Mouse (Mus musculus) spleen, adult 2 months (tissue): ENCODE results near the gene Apobr. TPM values are rescaled to one million over a fixed set of nuclear protein-coding genes. Genes with fewer than 3 reads are reported as not detected.
A peak's percentile ranks its signal among the peaks of the same experiment; 100 is the strongest.

ENCODE experiments used
- DNase-seq, 2 experiments: peaks; one replicate each; pipeline versions ENCODE4 v3.0.0 to v3.0.0-alpha.2; 2012 to 2021; ENCODE audit warnings: low spot score in 2 of 2, low read depth in 1 of 2
- H3K27ac ChIP-seq: fragments of 200-500 bp; 2 replicates; pipeline ENCODE4 v1.5.1; 2012; ENCODE audit warnings: low read length, inconsistent platforms; ENCODE audit not compliant: insufficient read depth
- H3K27me3 ChIP-seq: fragments of 200-500 bp; 2 replicates; pipeline ENCODE4 v1.6.1; 2012; ENCODE audit warnings: mild to moderate bottlenecking, moderate library complexity, low read length, inconsistent platforms; ENCODE audit not compliant: control insufficient read depth, insufficient read depth
- H3K36me3 ChIP-seq: fragments of 200-500 bp; 2 replicates; pipeline ENCODE4 v1.6.1; 2012; ENCODE audit warnings: mild to moderate bottlenecking, low read length, inconsistent platforms; ENCODE audit not compliant: control insufficient read depth, insufficient read depth
- H3K4me1 ChIP-seq: fragments of 200-500 bp; 2 replicates; pipeline ENCODE4 v1.6.1; 2011; ENCODE audit warnings: inconsistent platforms; ENCODE audit not compliant: control insufficient read depth, insufficient read depth, insufficient read length
- H3K4me3 ChIP-seq: fragments of 200-500 bp; 2 replicates; pipeline ENCODE4 v1.5.1; 2011; ENCODE audit warnings: mild to moderate bottlenecking, inconsistent platforms; ENCODE audit not compliant: insufficient read depth, insufficient read length; ENCODE audit errors: extremely low read depth
- CTCF ChIP-seq: fragments of 200-500 bp; IDR thresholded peaks from 2 replicates; pipeline ENCODE4 v1.5.1; 2011; ENCODE audit warnings: mild to moderate bottlenecking, inconsistent platforms; ENCODE audit not compliant: insufficient read depth, insufficient read length, insufficient replicate concordance; ENCODE audit errors: extremely low read depth
- POLR2A ChIP-seq: fragments of 200-500 bp; IDR thresholded peaks from 2 replicates; pipeline ENCODE4 v1.6.1; 2011; ENCODE audit warnings: low read depth, low read length, inconsistent platforms
- WGBS: fragments of 180-500 bp; shearing (Covaris S2); methylation state at CpG from one replicate; pipeline ENCODE4 v1.1.7; 2018; 5-methylcytosine and 5-hydroxymethylcytosine counted together
- polyA plus RNA-seq: library from polyadenylated mRNA; depleted of rRNA; stranded (reverse); fragments of >200 nt; gene quantifications from 2 replicates; pipeline ENCODE4 v1.2.3, GENCODE M21; 2012; rRNA removed

Apobr gene
- polyA plus RNA-seq, 1 experiment = 13.6 TPM

GRCm38 (mm10) chr7:126625807-126626600, 41.3 kb downstream of the Apobr start:
- DNase-seq = no peak
- H3K27me3 ChIP-seq = no peaks in the 10 kb centered on the region
- H3K27ac ChIP-seq = peak overlapping the region; percentile 66
- H3K4me1 ChIP-seq = no peaks in the 10 kb centered on the region; the same call in 1 of the 2 replicates
- no peak overlapping the region for H3K4me3 ChIP-seq
- TF ChIP-seq POLR2A = no peak
- no peaks in the 10 kb centered on the region for H3K36me3 ChIP-seq
- WGBS = 87% methylated on average over 3 of the region's 3 CpGs

- Histone ChIP-seq H3K36me3 (no peaks in the 10 kb centered on the region), H3K4me1 (no peaks in the 10 kb centered on the region; the same call in 1 of the 2 replicates), H3K27ac (peak overlapping the region; percentile 23; the same call in 1 of the 2 replicates), H3K27me3 (no peaks in the 10 kb centered on the region), H3K4me3 (no peak overlapping the region)
- DNase-seq = no peak
- WGBS = 78% methylated on average over 6 of the region's 6 CpGs
- TF ChIP-seq POLR2A (no peak), CTCF (no peak)
These were observed 43.4 kb downstream of the Apobr start for GRCm38 (mm10) chr7:126628111-126628510.

- Histone ChIP-seq H3K4me1 (no peaks in the 10 kb centered on the region; the same call in 1 of the 2 replicates), H3K27ac (no peak overlapping the region), H3K27me3 (no peaks in the 10 kb centered on the region), H3K36me3 (no peaks in the 10 kb centered on the region), H3K4me3 (no peak overlapping the region)
- no peak for TF ChIP-seq CTCF
- no peak for TF ChIP-seq POLR2A
- WGBS = 24% methylated on average over 3 of the region's 3 CpGs
- DNase-seq = no peak
These were observed 45.2 kb downstream of the Apobr start for GRCm38 (mm10) chr7:126629915-126630314.

GRCm38 (mm10) chr7:126630824-126631518, 46.2 kb downstream of the Apobr start, which contains the start of gene Nupr1:
Gene Nupr1, minus strand, starts transcription at chr7:126630861.
- 93% methylated on average over 4 of the region's 4 CpGs for WGBS
- TF ChIP-seq CTCF = no peak
- no peak for TF ChIP-seq POLR2A
- Histone ChIP-seq H3K27ac (no peak within 1 kb of the TSS), H3K36me3 (no peaks in the 10 kb centered on the region), H3K27me3 (no peaks in the 10 kb centered on the region), H3K4me3 (no peak within 1 kb of the TSS), H3K4me1 (no peaks in the 10 kb centered on the region)
- no peak for DNase-seq

- no peaks in the 10 kb centered on the region for H3K36me3 ChIP-seq
- no peaks in the 10 kb centered on the region for H3K27me3 ChIP-seq
- no peak for DNase-seq
- no peaks in the 10 kb centered on the region for H3K4me1 ChIP-seq
- H3K27ac ChIP-seq = no peak overlapping the region
- WGBS = 62% methylated on average over 2 of the region's 2 CpGs
- H3K4me3 ChIP-seq = no peak overlapping the region
- no peak for TF ChIP-seq POLR2A
These were observed 47.7 kb downstream of the Apobr start for GRCm38 (mm10) chr7:126632478-126632877.

GRCm38 (mm10) chr7:126635375-126635774, 50.6 kb downstream of the Apobr start:
- no peak for DNase-seq
- no peak for TF ChIP-seq POLR2A
- TF ChIP-seq CTCF = no peak
- no peaks in the 10 kb centered on the region for H3K27me3 ChIP-seq
- no peak overlapping the region for H3K27ac ChIP-seq
- no peak overlapping the region for H3K4me3 ChIP-seq
- H3K4me1 ChIP-seq = no peaks in the 10 kb centered on the region
- H3K36me3 ChIP-seq = no peaks in the 10 kb centered on the region

- TF ChIP-seq POLR2A (no peak), CTCF (peak; percentile 54; the same call in 1 of the 2 replicates)
- Histone ChIP-seq H3K36me3 (no peaks in the 10 kb centered on the region), H3K4me1 (no peaks in the 10 kb centered on the region), H3K27me3 (no peaks in the 10 kb centered on the region), H3K4me3 (no peak overlapping the region), H3K27ac (no peak overlapping the region)
- DNase-seq = peak; percentile 26 to 41
- 17% methylated on average over 4 of the region's 4 CpGs for WGBS
These were observed 52.2 kb downstream of the Apobr start for GRCm38 (mm10) chr7:126636733-126637520.

Other genes with a start within 250 kb of the Apobr start
- 164 and 223 TPM in 2 replicates for gene Lat, start 215.4 kb upstream of the Apobr start, polyA plus RNA-seq
- gene Spns1, start 207.5 kb upstream of the Apobr start, polyA plus RNA-seq = 115 and 208 TPM in 2 replicates
- 9.0 and 10.7 TPM in 2 replicates for gene Nfatc2ip, start 188.2 kb upstream of the Apobr start, polyA plus RNA-seq
- 268 and 290 TPM in 2 replicates for gene Cd19, start 170.1 kb upstream of the Apobr start, polyA plus RNA-seq
- 60.3 and 73.9 TPM in 2 replicates for gene Rabep2, start 156.2 kb upstream of the Apobr start, polyA plus RNA-seq
- 2.4 and 2.6 TPM in 2 replicates for gene Atp2a1, start 121.8 kb upstream of the Apobr start, polyA plus RNA-seq
- 53.4 and 67.4 TPM in 2 replicates for gene Sh2b1, start 109.5 kb upstream of the Apobr start, polyA plus RNA-seq
- gene Tufm, start 97.6 kb upstream of the Apobr start, polyA plus RNA-seq = 51.8 and 58.1 TPM in 2 replicates
- 208 and 311 TPM in 2 replicates for gene Atxn2l, start 81.5 kb upstream of the Apobr start, polyA plus RNA-seq
- 61.0 and 64.7 TPM in 2 replicates for gene Eif3c, start 18.5 kb upstream of the Apobr start, polyA plus RNA-seq
- 105 and 118 TPM in 2 replicates for gene Cln3, start 875 bp downstream of the Apobr start, polyA plus RNA-seq
- gene Il27, start 10.0 kb downstream of the Apobr start, polyA plus RNA-seq = 0.79 and 1.5 TPM in 2 replicates
- 28.8 and 42.3 TPM in 2 replicates for gene Nupr1, start 45.9 kb downstream of the Apobr start, polyA plus RNA-seq
- gene Sgf29, start 64.4 kb downstream of the Apobr start, polyA plus RNA-seq = 31.4 and 32.3 TPM in 2 replicates
- 10.5 and 12.9 TPM in 2 replicates for gene Sult1a1, start 91.5 kb downstream of the Apobr start, polyA plus RNA-seq
- gene Bola2, start 110.5 kb downstream of the Apobr start, polyA plus RNA-seq = 37.4 and 51.8 TPM in 2 replicates
- 13.2 and 19.5 TPM in 2 replicates for gene Slx1b, start 110.8 kb downstream of the Apobr start, polyA plus RNA-seq
- 1,755 and 1,932 TPM in 2 replicates for gene Coro1a, start 122.8 kb downstream of the Apobr start, polyA plus RNA-seq
- 97.0 and 108 TPM in 2 replicates for gene Mapk3, start 174.7 kb downstream of the Apobr start, polyA plus RNA-seq
- 7.7 and 62.7 TPM in 2 replicates for gene Gdpd3, start 181.4 kb downstream of the Apobr start, polyA plus RNA-seq
- gene Ypel3, start 192.0 kb downstream of the Apobr start, polyA plus RNA-seq = 393 and 605 TPM in 2 replicates
- gene Tbx6, start 196.5 kb downstream of the Apobr start, polyA plus RNA-seq = 16.6 and 17.9 TPM in 2 replicates
- gene Ppp4c, start 207.6 kb downstream of the Apobr start, polyA plus RNA-seq = 175 and 184 TPM in 2 replicates
- gene Fam57b, start 212.7 kb downstream of the Apobr start, polyA plus RNA-seq = 0.30 and 0.62 TPM in 2 replicates
- gene 4930451I11Rik, start 246.7 kb downstream of the Apobr start, polyA plus RNA-seq = not detected in 2 replicates